Mouse (Mus musculus) thymus, postnatal 0 days (tissue): ENCODE data around the gene En2. TPM values are rescaled to one million over a fixed set of nuclear protein-coding genes. Genes with fewer than 3 reads are reported as not detected.
A peak's percentile ranks its signal among the peaks of the same experiment; 100 is the strongest.

Source experiments
- DNase-seq: peaks from one replicate; pipeline ENCODE4 v3.0.0-alpha.2; 2015; ENCODE audit warnings: low spot score
- polyA plus RNA-seq: library from polyadenylated mRNA; unstranded; fragments of >200 nt; fragmentation: Nextera tagmentation; extraction: Ambion mirVana; gene quantifications from 2 replicates; pipeline ENCODE4 v1.2.1, GENCODE M21; 2015

The En2 gene
- not detected in 2 replicates for polyA plus RNA-seq

DNA sequence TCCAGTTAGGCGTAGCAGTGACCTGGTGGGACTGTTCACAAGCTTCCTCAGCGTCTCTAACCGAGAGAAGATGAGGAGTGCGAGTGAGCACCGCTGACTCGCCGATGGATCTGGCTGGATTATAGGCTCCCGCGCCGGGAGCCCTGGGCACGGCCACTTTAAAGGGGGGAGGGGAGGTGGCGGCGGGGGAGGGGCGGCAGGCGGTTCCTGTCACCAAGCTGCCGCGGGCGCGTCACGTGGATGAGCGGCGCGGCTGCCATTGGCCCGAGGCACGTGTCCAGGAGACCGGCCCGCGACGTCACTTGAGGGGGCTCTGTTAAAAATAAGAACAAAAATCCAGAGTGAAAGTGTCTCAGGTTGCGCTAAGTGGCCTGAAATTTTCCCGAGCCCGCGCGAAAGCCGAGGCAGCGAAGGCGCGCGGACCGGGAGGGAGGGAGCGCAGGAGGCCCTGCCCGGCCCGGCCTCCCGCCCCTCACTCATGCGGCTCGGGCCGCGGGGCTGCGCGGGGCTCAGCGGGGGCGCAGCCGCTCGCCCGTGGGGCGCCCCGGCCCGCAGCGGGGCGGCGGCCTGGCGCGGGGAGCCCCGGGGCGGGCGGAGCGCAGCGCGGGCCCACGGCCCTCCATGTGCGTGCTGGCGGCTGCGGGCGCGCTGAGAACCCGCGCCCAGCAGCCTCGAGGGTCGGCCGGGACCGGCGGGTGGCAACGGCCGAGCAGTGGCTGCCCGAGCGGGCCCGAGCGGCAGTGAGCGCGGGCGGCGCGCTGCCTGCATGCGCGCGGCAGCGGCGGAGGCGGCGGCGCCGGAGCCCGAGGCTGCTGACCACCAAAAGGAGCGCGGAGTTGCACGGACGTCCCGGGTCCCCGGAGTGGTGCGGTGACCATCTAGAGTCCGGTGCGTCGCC lies at the start of gene En2:
En2 (plus strand) TSS at position 337 of the 898 bp plus-strand sequence.
- DNase-seq: no peak

DNA sequence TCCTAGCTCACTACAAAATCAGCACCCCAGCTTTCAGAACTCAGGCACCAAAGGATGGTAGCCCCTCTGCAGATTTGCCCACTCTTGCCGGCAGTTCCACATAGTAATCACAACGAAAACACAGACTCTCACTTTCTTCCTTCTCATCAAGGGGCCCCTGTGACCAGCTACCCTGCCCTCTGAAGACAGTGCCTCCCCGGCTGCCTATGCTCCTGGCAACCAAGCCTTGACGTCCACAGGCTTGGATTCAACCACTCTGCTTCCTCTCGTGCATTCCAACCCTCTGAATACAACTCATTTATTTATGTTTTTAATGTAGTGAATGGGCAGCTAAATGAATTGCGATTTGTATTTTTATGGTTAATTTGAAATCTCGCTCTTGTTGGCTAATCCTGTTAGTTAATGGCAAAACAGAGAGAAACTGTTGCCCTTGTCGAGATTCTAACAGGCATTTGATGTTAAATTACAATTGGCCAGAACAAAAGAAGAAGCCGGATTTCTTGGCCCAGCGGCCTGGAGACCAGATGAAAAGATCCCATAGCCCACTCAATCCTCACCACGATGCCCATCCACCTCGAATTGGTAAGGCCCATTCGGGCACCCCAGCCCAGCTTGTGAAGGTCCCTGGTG lies 48.1 kb upstream of the En2 start:
- no peak for DNase-seq

DNA sequence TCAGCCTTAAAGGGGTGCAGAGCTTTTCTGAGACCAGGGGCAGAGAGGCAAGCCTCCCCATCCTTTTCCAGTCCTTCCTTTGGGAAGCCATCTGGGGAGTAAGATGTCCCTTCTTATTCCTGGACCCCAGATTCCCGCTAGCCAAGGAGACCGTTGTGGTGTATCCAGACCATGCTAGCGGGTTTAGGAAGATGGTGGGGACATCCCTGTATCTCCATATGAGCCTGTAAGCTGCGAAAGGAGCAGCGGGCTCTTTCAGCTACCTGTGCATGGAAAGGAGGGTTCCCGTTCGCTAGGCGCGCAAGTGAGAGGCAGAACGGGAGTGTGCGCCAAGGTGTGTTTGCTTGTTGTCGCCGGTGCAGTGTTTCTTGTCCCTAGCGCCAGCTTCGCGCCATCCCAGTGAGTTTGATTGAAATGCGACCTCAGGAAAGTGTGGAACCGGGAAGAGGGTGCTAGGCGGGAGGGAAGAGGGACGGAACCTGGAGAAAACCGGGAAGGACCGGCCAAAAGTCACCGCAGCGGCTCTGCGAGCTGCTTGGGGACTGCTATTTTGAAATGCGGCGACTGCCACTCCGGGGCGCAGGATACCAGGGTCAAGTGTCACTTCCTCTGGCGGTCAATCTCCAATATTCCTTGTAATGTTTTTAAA lies 47.5 kb upstream of the En2 start:
- DNase-seq: no peak

DNA sequence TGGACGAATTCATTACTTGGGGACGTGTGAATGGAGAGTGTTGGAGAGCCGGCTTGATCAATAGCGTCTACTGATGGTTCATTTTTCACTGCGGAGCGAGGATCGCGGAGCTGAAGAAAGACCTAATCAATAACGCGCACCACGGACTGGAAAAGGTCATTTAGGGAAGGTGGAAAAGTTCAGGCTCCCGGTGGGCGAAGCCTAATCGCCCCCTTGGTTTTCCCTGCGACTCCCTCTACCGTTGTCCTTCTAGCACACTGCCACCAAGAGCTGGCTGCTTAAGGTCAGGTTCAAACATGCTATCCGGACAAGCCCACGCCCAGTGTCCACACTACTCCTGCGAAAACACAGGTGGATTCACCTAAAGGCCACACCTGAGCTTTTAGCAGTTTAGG lies 47.0 kb upstream of the En2 start:
- no peak for DNase-seq

DNA sequence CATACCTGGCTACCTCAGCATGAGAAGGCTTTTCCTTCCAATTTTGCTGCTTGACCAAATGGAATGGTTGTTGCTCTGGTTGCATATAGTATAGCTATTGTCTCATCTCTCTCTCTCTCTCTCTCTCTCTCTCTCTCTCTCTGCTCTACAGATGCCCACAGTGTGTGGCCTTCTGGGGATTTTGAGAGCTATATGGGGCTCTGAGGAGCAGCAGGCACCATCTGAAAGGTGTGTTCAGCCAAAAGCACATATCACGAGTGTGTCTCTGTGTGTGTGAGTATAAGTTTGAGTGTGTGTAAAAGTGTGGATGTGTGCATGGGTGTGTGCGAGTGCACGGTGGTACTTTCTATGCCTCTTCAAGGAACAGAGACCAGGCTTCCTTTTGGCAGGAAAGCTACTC lies 45.9 kb upstream of the En2 start:
- DNase-seq: no peak

DNA sequence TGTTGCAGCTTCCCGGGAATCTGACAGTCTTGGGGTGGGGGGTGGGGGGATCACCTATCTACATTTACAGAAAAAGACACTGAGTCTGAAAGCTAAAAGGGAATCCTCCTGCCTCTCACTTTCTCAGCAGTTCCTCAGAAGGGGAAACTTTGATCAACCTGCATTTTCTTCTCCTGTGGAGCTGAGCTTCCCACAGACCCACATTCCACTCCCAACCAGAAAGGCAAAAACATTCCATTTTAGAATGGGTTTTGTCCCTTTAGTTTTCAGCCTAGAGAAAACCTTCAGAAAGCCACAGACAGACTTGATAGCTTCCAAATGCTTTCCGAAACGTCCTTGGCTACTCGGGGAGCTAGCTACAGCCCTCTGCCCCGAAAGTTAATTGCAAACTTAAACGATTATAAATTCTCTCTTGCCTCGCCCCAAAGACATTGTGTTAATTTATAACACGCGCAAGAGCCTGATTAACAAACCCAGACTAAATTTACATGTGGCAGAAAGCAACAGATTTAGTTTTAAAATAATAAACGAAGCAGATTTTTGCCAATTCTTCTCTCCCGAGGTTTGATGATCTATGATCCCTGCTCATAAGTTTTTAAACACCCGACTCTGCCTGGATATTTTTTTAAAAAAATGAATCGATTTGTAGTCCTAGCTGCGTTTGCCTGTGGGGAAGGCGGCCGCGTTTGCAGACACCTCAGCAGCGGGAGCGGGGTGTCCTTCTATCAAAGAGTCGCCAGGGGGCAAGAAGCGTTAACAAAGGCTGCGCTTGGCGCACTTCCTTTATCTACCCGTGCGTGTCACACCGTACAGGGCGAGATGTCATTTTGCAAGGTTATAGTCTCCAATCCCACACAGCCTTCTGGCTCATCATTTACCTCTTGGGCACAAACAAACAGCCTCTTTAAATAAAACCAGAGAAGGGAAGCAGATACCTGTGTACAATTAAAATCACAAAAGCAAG lies 42.7 kb upstream of the En2 start:
- peak; percentile 67 for DNase-seq

DNA sequence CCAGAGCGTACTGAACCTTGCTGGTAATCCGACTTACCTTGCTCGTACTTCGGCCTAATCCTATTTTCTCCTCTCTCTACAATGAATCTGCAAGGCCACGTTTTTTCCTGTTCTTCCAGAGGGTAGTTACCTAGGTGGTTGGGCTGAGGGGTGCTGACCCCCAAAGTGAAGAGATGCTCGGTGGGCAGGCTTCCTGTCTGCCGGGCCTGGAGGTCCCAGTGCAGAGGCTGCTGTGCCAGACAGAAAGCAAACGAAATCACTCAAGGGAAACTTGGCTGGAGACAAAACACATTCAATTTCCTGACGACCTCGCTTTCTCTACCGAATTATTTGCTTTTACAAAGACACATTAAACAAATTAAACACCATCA lies 42.1 kb upstream of the En2 start:
- no peak for DNase-seq

DNA sequence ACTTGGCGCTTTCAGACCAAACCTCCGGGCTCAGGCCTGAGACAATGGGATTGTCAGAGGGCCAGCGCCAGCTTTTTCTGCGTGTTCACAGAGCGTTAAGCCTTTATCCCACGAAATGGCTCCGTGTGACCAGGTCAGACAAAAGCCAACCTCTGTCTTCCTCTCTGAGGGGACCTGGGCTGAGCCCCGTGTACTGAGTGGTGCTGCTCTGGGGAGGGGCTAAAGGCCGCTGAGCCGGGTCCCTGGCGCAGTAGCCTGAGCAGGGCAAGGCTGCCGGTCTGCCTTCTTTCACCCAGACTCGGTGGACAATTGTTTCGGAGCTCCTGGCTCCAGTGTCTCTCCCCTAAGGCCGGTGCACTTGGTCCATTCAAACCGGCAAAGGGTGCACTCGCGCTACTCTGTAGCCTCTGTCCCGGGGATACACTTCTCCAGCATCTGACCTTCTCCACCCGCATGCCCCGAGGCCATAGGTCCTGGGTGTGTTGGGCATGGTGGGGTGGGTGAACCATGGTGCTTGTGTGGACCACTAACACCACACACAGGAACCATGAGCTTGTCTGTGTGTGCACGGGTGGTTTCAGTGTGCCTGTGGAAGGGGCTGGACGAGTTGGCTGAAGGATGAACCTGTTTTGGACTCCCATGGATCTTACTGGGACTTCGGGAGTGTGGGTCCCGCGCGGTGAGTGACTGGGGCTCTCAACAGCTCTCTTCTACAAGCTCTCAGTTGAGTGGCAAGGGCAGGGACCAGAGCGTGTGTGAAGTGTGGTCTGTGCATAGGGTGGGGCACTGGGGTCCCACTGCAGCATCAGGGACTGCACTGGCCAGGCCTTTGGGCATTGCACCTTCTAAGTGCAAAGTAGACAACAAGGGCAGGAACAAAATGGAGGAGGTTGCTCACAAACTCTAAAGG lies 40.9 kb upstream of the En2 start:
- no peak for DNase-seq

DNA sequence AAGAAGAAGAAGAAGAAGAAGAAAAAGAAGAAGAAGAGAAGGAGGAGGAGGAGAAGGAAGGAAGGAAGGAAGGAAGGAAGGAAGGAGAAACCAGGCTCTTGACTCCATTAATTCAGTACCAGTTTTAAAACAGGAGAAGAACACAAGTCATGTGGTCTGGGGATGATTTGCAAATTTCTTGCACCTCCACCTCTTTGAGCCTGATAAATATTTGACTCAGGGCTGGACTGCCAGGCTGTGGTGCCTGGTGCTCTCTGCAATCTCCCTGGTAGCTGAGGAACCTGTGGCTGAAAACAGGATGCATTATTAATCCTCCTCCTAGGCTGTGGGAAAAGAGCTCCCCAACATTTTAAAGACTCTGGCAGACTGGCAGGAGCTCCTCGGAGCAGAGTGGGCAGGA lies 36.6 kb upstream of the En2 start:
- DNase-seq: no peak

DNA sequence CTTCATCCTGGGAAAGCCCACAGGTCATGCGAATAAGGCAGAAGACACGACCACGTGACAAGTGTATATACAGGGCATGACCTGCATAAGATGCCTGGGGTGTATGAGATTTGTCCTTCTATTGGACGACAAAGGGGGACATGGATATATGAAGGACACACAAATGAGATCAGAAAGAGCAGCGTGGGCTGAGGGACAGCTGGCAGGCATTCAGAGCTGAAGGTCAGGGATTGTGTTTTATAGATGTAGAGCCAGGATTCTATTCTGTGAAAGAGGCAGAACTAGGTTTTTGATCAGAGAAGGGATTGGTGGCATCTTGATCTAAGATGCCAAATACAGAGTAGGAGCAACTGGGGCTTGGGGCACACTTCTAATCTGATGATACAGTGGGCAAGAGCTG lies 33.3 kb upstream of the En2 start:
- DNase-seq: no peak

DNA sequence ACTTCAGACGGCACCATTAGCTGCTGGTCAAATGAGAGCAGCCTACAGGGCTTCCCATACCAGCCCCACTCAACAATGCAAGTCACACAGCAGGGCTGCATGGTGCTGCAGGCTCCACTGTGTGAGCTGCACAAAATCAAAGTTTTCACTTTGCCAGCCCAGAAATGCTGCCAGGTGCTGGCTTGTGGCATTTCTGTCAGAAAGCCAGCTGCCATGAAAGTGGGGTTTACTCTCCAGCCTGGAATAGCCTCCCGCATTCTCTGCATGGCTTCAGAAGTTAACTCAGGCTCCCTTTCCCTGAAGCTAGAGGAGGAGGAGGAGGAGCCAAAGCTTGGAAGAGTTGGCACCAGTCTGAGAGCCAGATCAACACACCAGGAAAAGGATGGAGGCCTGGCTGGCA lies 29.1 kb upstream of the En2 start:
- no peak for DNase-seq

DNA sequence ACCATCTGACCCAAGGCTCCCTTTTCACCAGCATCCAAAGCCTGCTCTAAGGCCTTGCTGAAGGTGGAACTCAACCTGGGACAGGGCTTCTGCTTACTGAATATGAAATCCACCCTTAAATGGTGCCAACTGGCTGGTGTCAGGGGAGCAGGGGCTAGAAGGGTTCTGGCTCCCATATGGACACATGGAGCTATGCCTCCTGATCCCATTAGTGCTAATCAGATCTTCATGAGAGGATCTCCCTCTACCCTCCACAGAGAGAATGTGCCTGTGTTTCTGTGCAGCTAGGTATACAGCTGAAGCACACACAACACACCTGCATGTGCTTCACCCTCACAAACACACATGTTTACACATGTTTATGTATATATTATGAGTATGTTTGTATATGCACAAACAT lies 20.9 kb upstream of the En2 start:
- DNase-seq: no peak

DNA sequence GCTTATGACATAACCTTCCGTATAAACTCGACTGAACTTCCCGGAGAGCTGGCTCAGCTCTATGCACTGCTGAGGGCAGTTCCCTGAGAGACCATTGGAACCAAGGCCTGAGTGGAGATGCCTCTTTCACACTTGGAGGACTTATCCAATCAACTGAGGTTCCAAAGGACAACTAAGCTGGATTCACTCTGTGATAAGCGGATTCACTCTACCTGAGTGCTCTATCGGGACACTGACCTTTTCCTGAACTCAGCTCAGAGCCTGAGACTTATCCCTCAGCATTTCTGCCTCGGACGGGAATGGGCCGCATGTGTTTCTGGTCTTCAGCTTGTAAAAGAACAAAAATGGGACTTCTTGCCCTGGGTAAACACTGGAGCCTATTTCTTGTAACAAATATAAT lies 19.5 kb upstream of the En2 start:
- no peak for DNase-seq

DNA sequence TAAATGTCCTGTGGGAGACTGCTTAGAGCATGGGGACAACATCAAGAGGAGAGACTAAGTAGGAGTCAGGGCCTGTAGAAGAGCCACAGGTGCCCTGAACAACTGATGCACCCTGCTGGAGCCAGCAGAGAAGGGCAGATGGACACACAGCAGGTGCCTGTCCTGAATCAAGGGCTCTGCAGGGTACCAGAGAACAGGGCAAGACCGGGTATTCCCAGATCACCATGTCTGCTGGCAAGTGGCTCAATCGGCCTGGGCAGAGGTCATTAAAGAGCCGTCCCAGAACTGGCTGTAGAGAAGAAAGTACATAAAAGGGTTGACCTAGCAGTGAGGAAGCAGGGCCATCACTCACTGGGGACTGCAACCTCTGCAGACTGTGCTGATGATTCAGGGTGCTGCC lies 17.0 kb upstream of the En2 start:
- DNase-seq: no peak

DNA sequence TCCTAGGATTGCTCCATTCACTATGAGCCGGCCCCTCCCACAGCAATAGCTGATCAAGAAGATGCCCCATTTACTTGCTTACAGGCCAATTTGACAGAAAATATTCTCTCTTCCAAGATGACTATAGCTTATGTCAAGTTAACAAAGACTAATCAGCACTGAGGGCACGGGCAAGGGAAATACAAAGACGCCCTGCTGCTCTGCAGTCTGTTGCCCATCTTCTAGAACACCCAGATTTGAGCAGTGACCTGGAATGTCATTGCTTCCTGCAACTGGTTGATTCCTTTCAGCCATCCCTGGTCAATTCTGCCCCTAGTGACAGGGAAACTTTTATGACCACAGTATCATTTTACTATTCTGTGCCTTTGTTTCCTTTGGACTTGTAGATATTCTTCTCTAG lies 16.1 kb upstream of the En2 start:
- DNase-seq: no peak

DNA sequence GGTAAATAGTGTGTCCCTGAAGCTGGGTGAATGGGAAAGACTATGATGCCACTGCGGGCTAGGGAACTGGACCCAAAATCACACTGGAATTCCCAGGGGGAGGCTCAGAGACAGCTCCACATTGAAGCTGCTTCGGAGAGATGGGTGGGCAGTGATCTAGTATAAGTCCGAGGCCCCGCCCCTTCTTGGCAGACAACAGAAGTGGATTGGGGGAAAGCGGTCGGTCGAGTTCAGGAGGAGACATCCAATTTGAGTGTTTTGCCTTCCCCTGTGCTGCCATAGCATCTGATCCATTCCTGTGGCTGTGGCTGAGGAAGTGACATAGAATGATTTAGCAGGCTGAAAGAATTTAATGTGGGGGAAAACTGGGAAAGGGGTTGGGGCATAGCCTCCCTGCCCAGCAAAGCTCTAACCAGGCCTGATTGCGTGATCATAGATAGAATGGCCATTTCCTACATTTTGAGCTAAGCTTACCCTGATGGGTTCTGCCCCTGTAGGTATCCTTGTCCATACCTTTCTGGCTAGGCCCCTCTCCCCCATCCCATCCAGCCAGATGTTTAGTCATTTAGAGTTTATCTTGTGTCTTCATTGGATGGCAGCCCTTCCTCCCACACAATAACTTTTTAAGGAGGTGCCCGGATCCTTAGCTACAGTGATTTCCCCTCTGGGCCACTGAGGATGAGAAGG lies 8.3 kb upstream of the En2 start:
- DNase-seq: no peak

DNA sequence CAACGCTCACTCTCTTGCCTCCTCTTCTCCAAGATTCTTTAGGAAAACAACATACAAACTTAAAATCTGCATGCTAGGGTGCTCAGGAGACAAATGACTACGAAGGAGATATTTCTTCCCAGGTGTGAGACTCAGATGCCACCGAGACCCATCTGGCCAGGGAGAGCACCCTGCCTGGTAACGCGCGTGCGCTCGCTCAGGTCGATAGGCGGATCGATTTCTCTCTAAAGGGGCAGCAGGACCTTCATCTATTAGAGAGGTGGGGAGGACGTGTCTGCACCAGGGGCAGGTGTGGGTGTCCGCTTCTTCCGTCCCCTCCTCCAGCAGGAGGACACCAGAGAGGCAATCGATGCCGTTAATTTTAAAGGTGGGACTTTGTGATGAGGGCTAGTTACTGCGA lies 7.7 kb upstream of the En2 start:
- no peak for DNase-seq

DNA sequence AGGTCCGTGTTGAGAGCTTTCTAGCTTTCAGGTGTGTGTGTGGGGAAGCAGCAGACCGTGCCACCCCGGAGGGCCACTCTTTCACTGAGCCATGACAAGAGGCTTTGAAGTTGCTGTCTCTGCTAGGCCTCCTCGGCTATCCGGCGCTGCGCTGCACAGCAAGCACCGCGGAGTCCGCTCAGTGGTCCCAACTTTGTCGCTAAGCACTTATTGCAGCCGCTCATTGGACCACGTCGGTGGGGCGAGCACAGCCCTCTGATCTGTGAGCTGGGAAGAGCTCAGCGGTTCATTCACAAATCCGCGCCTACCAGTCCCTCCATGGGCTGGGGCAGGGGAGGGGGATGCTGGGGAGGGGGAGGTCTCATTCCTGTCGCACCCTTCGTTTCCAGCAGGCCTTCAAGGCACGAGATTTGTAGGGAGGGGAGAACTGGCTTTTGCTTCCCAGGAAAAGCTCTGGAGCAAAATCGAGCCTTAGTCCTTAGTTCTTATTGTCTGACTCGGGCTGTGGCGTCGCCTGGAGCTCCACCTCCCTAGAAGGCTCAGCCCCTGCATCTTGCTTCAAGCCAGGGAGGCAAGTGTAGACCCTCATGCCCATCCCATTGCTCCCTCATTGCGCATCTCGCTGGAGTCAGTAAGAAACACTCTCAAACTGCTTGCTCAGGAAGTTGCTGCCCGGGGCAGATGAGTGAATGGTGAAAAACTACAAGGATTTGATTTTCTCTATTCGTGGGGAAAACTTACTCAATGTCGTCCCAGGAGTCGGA lies 7.0 kb upstream of the En2 start:
- DNase-seq: no peak

DNA sequence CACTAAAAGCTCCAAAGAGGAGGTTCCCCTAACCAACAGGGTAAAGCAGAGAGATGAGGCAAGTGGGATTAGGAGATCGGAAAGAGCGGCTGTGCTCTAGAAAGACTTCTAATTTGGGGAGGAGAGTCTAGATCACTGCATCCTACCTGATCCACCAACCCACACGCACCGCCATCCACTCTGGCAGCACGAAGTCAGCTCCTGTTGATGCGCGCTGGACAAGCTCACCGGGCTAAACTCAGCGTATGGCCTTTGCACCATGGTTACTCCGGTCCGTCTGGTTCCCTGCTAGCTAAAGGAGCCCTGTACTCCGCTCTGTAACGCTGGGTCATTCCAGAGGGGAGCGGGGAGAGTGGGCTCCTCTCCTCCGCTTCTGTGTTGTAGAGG lies 6.4 kb upstream of the En2 start:
- DNase-seq: no peak
